Comparison of ENCODE assay signal across 8 mouse cellular contexts in the genomic region with DNA sequence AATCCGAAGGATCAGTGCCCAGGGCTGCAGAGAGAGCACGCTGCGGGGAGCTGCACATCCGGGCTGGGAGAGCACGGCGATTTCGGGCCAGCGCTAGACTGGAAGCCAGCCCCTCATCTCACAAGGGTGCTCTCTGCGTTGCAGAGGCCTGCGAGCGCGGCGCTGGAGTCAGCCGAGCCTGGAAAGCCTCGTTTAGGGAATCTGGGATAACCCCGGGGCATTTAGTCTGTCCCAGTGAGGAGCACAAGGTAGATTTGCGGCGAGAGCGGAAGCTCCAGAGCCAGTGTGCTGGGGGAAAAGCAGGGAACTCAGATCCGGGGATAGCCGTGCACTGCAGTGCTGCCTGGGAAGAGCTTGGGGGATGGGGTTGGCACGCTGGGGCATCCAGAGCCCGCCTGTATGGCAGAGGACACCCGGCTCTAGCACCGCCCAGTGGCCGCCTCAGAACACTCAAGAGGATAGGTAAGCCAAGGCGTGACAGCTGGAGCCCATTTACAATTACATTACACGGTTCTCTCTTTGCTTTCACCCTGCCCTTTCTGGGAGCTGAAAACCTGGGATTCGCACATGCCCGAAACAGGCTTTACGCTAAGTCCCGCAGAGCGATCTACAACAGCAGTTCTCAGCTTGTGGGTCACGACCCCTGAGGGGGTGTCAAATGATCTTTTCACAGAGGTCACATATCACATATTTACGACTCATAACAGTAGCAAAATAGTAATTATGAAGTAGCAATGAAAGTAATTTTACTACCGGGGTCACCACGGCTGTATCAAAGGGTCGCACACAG.
DNase-seq lines count a peak whose midpoint lies in the region; ATAC-seq and TF ChIP-seq lines count a peak whose summit lies in the region.

No protein-coding gene starts in this region.

- TF ChIP-seq POLR2A in kidney, adult 2 months (IDR thresholded peaks at IDR 0.05; ENCODE audit: low read depth, low read length): no peak

- peak overlapping the region; percentile 41 for H3K9ac ChIP-seq in embryonic facial prominence, embryonic 11.5 days (replicated peaks; ENCODE audit: low read length)

- H3K9me3 ChIP-seq in embryonic facial prominence, embryonic 11.5 days (replicated peaks; ENCODE audit: control insufficient read depth, low read length): no peaks in the 10 kb centered on the region

- H3K27ac ChIP-seq in embryonic facial prominence, embryonic 11.5 days (replicated peaks; ENCODE audit: low read depth, low read length): no peak overlapping the region
- no peak overlapping the region for H3K27ac ChIP-seq in kidney, adult 2 months (ENCODE audit: insufficient read depth, low read depth, low read length)

- peaks cover 3% of the 10 kb centered on the region; the same call in 1 of the 2 replicates for H3K4me1 ChIP-seq in embryonic facial prominence, embryonic 11.5 days (ENCODE audit: control insufficient read depth, insufficient read depth, low read length)
- no peaks in the 10 kb centered on the region for H3K4me1 ChIP-seq in kidney, adult 2 months (ENCODE audit: control insufficient read depth, insufficient read depth, low read length)

- peak overlapping the region; percentile 70 for H3K4me2 ChIP-seq in embryonic facial prominence, embryonic 11.5 days (ENCODE audit: low read depth, low read length)

- peak; percentile 84 to 87 for DNase-seq in adrenal gland, postnatal 36 days
- peak; percentile 90 for DNase-seq in embryonic facial prominence, embryonic 11.5 days (ENCODE audit: low spot score)
- DNase-seq in heart, adult 9 months (ENCODE audit: low spot score in 2 of 2): peak; percentile 38 to 42
- DNase-seq in kidney, adult 2 months: peak; percentile 63
- peak; percentile 86 for DNase-seq in left cerebral cortex, postnatal 4 days
- peak; percentile 84 for DNase-seq in mesoderm, embryonic 11.5 days (ENCODE audit: low read depth, low spot score)
- peak; percentile 83 for DNase-seq in right cerebral cortex, postnatal 4 days

- H3K4me3 ChIP-seq in embryonic facial prominence, embryonic 11.5 days (ENCODE audit: low read depth, low read length): peak overlapping the region; percentile 29
- peak overlapping the region; percentile 15; the same call in 1 of the 2 replicates for H3K4me3 ChIP-seq in kidney, adult 2 months (ENCODE audit: insufficient read depth, low read depth, low read length)

- H3K27me3 ChIP-seq in embryonic facial prominence, embryonic 11.5 days (ENCODE audit: control insufficient read depth, insufficient read depth, low read length): peaks cover 8% of the 10 kb centered on the region
- H3K27me3 ChIP-seq in kidney, adult 2 months (replicated peaks; ENCODE audit: control insufficient read depth, insufficient read depth, low read length): no peaks in the 10 kb centered on the region

- 5% methylated on average over 38 of the region's 38 CpGs for WGBS in embryonic facial prominence, embryonic 11.5 days
- 10% methylated on average over 38 of the region's 38 CpGs for WGBS in kidney, adult 2 months

- H3K36me3 ChIP-seq in embryonic facial prominence, embryonic 11.5 days (replicated peaks; ENCODE audit: control insufficient read depth, insufficient read depth, low read depth, low read length): no peaks in the 10 kb centered on the region
- no peaks in the 10 kb centered on the region for H3K36me3 ChIP-seq in kidney, adult 2 months (ENCODE audit: control insufficient read depth, insufficient read depth, low read length)

- TF ChIP-seq CTCF in kidney, adult 2 months (conservative IDR thresholded peaks at IDR 0.05; ENCODE audit: insufficient read depth, insufficient read length, low read depth, low read length): peak; percentile 61

- peak; percentile 88 for ATAC-seq in embryonic facial prominence, embryonic 11.5 days (replicated peaks; ENCODE audit: insufficient number of reproducible peaks, low FRiP score, low TSS enrichment, low read depth)
- no peak for ATAC-seq in activated CD4-positive, CD25-positive, alpha-beta regulatory T cell, adult 4 months

- intact Hi-C loops in left cerebral cortex, postnatal 4 days (cut with DNase I): no loop called here

Comparison
In these comparisons a context has a peak if more than half of its experiments do, and no peak if none do; other contexts are left out.
1. DNase-seq: peak in every context shown above with its lines; median percentile 90 in embryonic facial prominence, embryonic 11.5 days; 86 in left cerebral cortex, postnatal 4 days; 86 in adrenal gland, postnatal 36 days; 84 in mesoderm, embryonic 11.5 days; 83 in right cerebral cortex, postnatal 4 days; 63 in kidney, adult 2 months; 40 in heart, adult 9 months.